Mouse (Mus musculus): ENCODE measurements around the gene Relb.

DNA sequence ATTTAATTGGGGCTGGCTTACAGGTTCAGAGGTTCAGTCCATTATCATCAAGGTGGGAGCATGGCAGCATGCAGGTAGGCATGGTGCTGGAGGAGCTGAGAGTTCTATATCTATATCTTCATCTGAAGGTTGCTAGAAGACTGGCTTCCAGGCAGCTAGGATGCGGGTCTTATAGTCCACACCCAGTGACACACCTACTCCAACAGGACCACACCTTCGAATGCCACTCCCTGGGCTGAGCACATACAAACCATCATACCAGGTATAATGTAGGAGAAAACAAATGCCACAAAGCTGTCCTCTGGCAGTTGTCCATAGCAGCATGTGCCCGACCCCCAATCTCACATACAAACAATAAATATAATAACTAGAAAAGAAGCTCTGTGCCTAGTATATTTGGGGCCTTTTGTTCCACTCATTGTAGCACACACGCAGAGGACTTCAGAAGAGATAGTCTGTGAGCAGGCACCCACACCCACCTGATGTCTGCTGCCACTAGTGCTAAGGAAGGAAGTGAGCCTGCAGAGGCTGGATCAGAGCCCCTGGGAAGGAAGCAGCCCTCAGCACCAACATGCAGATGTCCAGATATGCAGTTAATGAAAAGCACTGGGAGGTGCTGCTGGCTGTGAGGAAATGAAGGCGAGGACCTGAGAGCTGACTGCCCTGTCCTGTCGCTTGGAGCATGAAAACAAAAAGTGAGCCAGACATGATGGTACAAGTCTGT, 22.0 kb upstream of the Relb start:
- TF ChIP-seq MAFK (IDR thresholded peaks at IDR 0.05; ENCODE audit: insufficient read depth, low read depth, low read length) (no peak), ZNF384 (IDR thresholded peaks at IDR 0.05; ENCODE audit: low read depth, low read length) (no peak), HCFC1 (IDR thresholded peaks at IDR 0.05; ENCODE audit: borderline replicate concordance, insufficient read depth, low read length) (no peak), CHD2 (IDR thresholded peaks at IDR 0.05; ENCODE audit: low read depth, low read length) (no peak)
